Mouse (Mus musculus): ENCODE data around the gene Cbr4. TPM values are rescaled to one million over a fixed set of nuclear protein-coding genes. Genes with fewer than 3 reads are reported as not detected.

Gene Cbr4
- 26.7 and 30.4 TPM in 2 replicates for polyA plus RNA-seq (2015; fragmentation: Nextera tagmentation; extraction: Ambion mirVana)

GRCm38 (mm10) chr8:61487597-61488156, at the start of gene Cbr4:
Cbr4 (plus strand) TSS chr8:61487734.
- H3K4me1 ChIP-seq = peaks cover 3% of the 10 kb centered on the region; the same call in 1 of the 2 replicates
- no peaks in the 10 kb centered on the region for H3K27me3 ChIP-seq
- under 1% methylated on average over 29 of the region's 29 CpGs for WGBS
- peak within 1 kb of the TSS; percentile 96 for H3K27ac ChIP-seq
- no peaks in the 10 kb centered on the region for H3K9me3 ChIP-seq
- H3K9ac ChIP-seq = peak within 1 kb of the TSS; percentile 81
- H3K4me3 ChIP-seq = peak within 1 kb of the TSS; percentile 81
- ATAC-seq (ENCODE audit: insufficient number of reproducible peaks, low FRiP score, low TSS enrichment, low read depth) = peak; percentile 88
- peak within 1 kb of the TSS; percentile 70 for H3K4me2 ChIP-seq
- H3K36me3 ChIP-seq = peaks cover 3% of the 10 kb centered on the region; the same call in 1 of the 2 replicates

DNA sequence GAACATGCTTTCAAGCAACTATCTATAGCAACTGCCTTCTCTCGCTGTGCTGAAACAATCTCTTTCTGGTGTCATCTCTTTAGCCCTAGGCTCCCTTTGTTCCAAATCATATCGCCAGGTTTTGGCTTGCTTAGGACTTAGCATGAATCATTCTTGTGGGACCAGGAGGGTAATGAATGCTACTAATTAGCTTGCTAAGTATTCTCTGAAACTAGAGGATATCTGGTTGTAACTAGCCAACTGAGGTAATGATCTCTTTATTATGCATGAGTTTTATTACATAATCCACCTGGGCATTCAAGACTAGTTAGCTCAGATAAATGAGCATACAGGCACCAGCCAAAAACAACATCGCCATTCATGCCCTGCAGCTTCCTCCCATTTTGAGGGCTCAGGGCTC, 44.5 kb upstream of the Cbr4 start:
- Histone ChIP-seq H3K27me3 (no peaks in the 10 kb centered on the region), H3K4me1 (no peaks in the 10 kb centered on the region), H3K9me3 (no peaks in the 10 kb centered on the region), H3K4me3 (no peak overlapping the region), H3K4me2 (no peak overlapping the region), H3K9ac (no peak overlapping the region), H3K36me3 (no peaks in the 10 kb centered on the region), H3K27ac (no peak overlapping the region)
- no peak for ATAC-seq (ENCODE audit: insufficient number of reproducible peaks, low FRiP score, low TSS enrichment, low read depth)
- WGBS = 81% methylated on average over 3 of the region's 3 CpGs

DNA sequence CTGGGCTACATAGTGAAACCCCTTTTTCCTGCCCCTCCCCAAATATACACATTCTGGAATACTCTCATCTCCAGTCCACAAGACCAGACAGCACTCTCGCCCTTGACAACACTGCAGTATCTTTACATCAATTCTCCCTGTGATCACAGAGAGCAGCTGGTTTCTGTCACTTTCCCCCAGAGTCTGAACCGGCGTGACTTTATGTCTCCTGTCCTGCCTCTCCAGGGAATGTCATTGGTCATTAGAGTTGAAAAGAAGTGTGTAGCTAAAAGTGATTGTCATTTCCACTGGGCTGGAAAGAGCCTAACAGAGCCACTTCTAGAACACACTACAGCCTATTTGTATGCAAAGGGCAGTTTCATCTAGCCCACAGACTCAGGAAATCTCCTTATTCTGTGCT, 43.2 kb upstream of the Cbr4 start:
- 56% methylated on average over 3 of the region's 3 CpGs for WGBS
- no peak overlapping the region for H3K9ac ChIP-seq
- H3K27ac ChIP-seq = no peak overlapping the region
- no peak overlapping the region for H3K4me3 ChIP-seq
- H3K4me1 ChIP-seq = no peaks in the 10 kb centered on the region
- no peaks in the 10 kb centered on the region for H3K27me3 ChIP-seq
- no peaks in the 10 kb centered on the region for H3K9me3 ChIP-seq
- H3K36me3 ChIP-seq = no peaks in the 10 kb centered on the region
- no peak for ATAC-seq (ENCODE audit: insufficient number of reproducible peaks, low FRiP score, low TSS enrichment, low read depth)
- H3K4me2 ChIP-seq = no peak overlapping the region

DNA sequence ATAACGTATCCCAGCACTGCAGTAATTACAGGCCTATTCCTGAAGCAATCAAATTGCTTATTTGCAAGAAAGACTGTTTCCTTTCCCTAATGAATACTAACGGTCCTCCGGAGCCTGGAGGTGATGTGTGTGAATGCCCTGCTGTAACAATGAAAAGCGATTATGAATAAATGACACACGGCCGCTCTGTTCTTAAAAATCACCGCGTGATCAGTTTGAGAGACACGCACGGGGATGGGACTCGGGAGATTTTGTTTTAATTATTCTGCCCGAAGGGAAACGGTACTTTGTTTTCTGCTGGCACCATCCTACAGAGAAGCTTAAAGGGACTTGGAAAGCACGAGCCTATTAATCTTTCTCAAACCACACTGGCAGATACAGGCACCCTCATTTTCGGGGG, 41.2 kb upstream of the Cbr4 start:
- H3K36me3 ChIP-seq = no peaks in the 10 kb centered on the region
- no peak for ATAC-seq (ENCODE audit: insufficient number of reproducible peaks, low FRiP score, low TSS enrichment, low read depth)
- peak overlapping the region; percentile 31; the same call in 1 of the 2 replicates for H3K4me2 ChIP-seq
- H3K9me3 ChIP-seq = no peaks in the 10 kb centered on the region
- no peak overlapping the region for H3K4me3 ChIP-seq
- 23% methylated on average over 15 of the region's 15 CpGs for WGBS
- H3K27ac ChIP-seq = no peak overlapping the region
- H3K27me3 ChIP-seq = no peaks in the 10 kb centered on the region
- H3K9ac ChIP-seq = no peak overlapping the region
- no peaks in the 10 kb centered on the region for H3K4me1 ChIP-seq

- 83% methylated on average over 2 of the region's 2 CpGs for WGBS
- H3K4me3 ChIP-seq = no peak overlapping the region
- no peak overlapping the region for H3K27ac ChIP-seq
- no peaks in the 10 kb centered on the region for H3K27me3 ChIP-seq
- no peaks in the 10 kb centered on the region for H3K36me3 ChIP-seq
- ATAC-seq (ENCODE audit: insufficient number of reproducible peaks, low FRiP score, low TSS enrichment, low read depth) = no peak
- no peaks in the 10 kb centered on the region for H3K9me3 ChIP-seq
- no peak overlapping the region for H3K4me2 ChIP-seq
- H3K9ac ChIP-seq = no peak overlapping the region
- no peaks in the 10 kb centered on the region for H3K4me1 ChIP-seq
Measured at GRCm38 (mm10) chr8:61448100-61448499, 39.4 kb upstream of the Cbr4 start.

DNA sequence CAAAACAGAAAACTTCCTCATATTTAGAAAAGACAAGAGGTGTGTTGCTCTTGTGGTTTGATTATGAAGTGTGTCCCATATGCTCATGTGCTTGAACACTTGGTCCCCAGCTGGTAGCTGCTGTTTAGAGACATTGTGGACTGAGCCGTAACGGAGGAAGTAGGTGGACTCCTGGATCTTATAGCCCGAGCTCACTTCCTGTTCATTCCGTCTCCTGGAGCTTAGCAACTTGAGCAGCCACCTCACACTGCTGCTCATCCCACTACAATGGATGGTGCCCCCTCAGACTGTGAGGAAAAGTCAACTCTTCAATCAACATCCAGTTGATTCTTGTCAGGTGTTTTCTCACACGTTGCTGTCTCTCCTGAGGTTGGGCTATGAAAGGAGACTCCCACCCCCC, 38.7 kb upstream of the Cbr4 start:
- Histone ChIP-seq H3K9ac (no peak overlapping the region), H3K4me1 (no peaks in the 10 kb centered on the region), H3K4me2 (no peak overlapping the region), H3K36me3 (no peaks in the 10 kb centered on the region), H3K9me3 (no peaks in the 10 kb centered on the region), H3K27ac (no peak overlapping the region), H3K27me3 (no peaks in the 10 kb centered on the region), H3K4me3 (no peak overlapping the region)
- WGBS = 47% methylated on average over 5 of the region's 5 CpGs
- ATAC-seq (ENCODE audit: insufficient number of reproducible peaks, low FRiP score, low TSS enrichment, low read depth) = no peak

DNA sequence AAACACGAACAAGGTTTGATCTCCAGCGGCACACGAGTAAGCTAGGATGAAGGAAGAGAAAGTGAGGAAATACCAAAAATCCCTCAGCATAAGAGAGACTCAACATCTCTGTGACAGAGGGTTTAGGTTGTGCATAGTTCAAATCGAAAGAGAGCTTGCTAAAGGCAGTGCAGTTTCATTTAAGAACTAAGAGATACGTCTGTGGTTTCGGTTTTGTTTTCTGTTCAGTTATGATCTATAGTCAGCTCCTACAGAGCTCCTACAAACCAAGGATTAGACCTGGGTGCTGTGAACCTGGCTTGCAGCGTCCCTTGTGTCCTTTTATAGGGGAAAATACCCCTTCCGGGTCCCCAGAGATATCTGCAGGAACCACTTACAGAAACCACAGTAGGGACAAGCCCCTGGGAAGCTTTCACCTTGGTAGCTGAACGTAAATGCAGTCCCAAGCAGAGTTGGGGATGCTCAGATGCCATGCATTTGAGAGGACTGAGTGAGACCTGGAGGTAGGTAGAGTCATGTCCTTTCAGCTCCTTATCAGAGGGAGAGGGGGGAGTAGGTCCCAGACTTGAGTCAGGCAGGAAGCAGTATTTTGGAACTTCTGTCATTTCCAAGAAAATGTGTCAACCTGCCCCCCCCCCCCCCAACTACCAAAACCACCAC, 36.5 kb upstream of the Cbr4 start:
- 87% methylated on average over 9 of the region's 9 CpGs for WGBS
- no peaks in the 10 kb centered on the region for H3K27me3 ChIP-seq

DNA sequence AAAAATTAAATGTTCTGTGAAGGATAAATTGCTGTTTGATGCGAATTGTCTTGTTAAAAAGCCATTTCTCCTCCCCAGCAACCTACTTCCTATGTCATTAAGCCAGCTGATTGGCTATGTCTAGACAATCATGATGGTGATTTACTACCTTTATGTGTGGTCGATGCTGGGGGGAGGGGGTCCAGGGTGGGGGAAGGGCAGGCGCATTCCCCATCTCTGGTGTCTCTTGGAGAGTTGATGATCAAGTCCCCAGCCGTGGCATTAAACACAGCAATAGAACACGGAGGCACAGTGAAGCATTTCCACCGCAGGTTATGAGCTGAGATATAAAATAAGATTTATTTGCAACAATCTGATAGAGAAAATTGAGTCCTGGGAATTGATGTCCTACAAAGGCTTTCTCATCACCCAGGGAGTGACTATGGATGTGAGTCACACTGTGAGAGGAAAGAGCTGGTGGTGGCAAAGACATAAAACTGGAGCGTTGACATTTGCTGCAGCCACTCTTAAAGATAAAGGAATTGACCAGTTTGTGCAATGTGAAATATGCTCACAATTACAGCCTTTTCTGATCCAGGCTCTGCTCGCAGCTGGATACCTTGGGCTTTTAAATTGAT, 35.7 kb upstream of the Cbr4 start:
- Histone ChIP-seq H3K4me1 (no peaks in the 10 kb centered on the region), H3K9ac (no peak overlapping the region), H3K4me3 (no peak overlapping the region), H3K27ac (no peak overlapping the region), H3K4me2 (no peak overlapping the region), H3K36me3 (no peaks in the 10 kb centered on the region), H3K27me3 (no peaks in the 10 kb centered on the region), H3K9me3 (no peaks in the 10 kb centered on the region)
- 57% methylated on average over 8 of the region's 8 CpGs for WGBS
- no peak for ATAC-seq (ENCODE audit: insufficient number of reproducible peaks, low FRiP score, low TSS enrichment, low read depth)

More for the DNA sequence above, 36.5 kb upstream of the Cbr4 start:
- ATAC-seq (ENCODE audit: insufficient number of reproducible peaks, low FRiP score, low TSS enrichment, low read depth) = no peak
- Histone ChIP-seq H3K4me1 (no peaks in the 10 kb centered on the region), H3K4me3 (no peak overlapping the region), H3K9ac (no peak overlapping the region), H3K4me2 (no peak overlapping the region), H3K9me3 (no peaks in the 10 kb centered on the region), H3K27ac (no peak overlapping the region), H3K36me3 (no peaks in the 10 kb centered on the region)

- Histone ChIP-seq H3K4me2 (no peak overlapping the region), H3K4me3 (no peak overlapping the region), H3K27me3 (no peaks in the 10 kb centered on the region), H3K4me1 (no peaks in the 10 kb centered on the region), H3K27ac (no peak overlapping the region), H3K36me3 (no peaks in the 10 kb centered on the region), H3K9ac (no peak overlapping the region), H3K9me3 (no peaks in the 10 kb centered on the region)
- ATAC-seq (ENCODE audit: insufficient number of reproducible peaks, low FRiP score, low TSS enrichment, low read depth) = no peak
- 80% methylated on average over 7 of the region's 7 CpGs for WGBS
Measured at GRCm38 (mm10) chr8:61459763-61460162, 27.8 kb upstream of the Cbr4 start.

DNA sequence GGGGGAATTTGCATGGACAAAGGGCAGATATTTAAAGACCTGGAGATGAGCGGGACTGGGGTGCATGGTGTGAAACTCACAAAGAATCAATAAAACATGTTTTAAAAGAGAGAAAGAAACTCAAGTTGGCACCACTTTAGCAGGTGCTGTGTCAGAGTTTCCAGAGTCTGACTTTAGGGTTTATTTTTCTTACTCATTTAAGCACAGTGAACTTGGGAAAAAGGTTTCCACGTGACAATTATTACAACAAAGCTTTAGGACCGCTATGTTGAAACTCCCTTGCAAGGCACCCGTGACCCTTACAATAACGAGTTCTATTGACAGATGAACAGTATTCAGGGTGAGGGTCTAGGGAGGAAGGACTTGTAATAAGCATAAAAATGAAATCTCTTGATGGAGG, 25.3 kb upstream of the Cbr4 start:
- no peak overlapping the region for H3K4me2 ChIP-seq
- H3K4me3 ChIP-seq = no peak overlapping the region
- 72% methylated on average over 5 of the region's 5 CpGs for WGBS
- ATAC-seq (ENCODE audit: insufficient number of reproducible peaks, low FRiP score, low TSS enrichment, low read depth) = no peak
- H3K27me3 ChIP-seq = no peaks in the 10 kb centered on the region
- no peak overlapping the region for H3K9ac ChIP-seq
- no peaks in the 10 kb centered on the region for H3K36me3 ChIP-seq
- no peak overlapping the region for H3K27ac ChIP-seq
- H3K9me3 ChIP-seq = no peaks in the 10 kb centered on the region
- no peaks in the 10 kb centered on the region for H3K4me1 ChIP-seq

- H3K36me3 ChIP-seq = no peaks in the 10 kb centered on the region
- H3K9ac ChIP-seq = no peak overlapping the region
- no peak for ATAC-seq (ENCODE audit: insufficient number of reproducible peaks, low FRiP score, low TSS enrichment, low read depth)
- H3K4me1 ChIP-seq = no peaks in the 10 kb centered on the region
- no peak overlapping the region for H3K27ac ChIP-seq
- H3K27me3 ChIP-seq = no peaks in the 10 kb centered on the region
- H3K4me2 ChIP-seq = no peak overlapping the region
- H3K9me3 ChIP-seq = no peaks in the 10 kb centered on the region
- WGBS = 83% methylated on average over 2 of the region's 2 CpGs
- H3K4me3 ChIP-seq = no peak overlapping the region
Measured at GRCm38 (mm10) chr8:61464393-61464792, 23.1 kb upstream of the Cbr4 start.

DNA sequence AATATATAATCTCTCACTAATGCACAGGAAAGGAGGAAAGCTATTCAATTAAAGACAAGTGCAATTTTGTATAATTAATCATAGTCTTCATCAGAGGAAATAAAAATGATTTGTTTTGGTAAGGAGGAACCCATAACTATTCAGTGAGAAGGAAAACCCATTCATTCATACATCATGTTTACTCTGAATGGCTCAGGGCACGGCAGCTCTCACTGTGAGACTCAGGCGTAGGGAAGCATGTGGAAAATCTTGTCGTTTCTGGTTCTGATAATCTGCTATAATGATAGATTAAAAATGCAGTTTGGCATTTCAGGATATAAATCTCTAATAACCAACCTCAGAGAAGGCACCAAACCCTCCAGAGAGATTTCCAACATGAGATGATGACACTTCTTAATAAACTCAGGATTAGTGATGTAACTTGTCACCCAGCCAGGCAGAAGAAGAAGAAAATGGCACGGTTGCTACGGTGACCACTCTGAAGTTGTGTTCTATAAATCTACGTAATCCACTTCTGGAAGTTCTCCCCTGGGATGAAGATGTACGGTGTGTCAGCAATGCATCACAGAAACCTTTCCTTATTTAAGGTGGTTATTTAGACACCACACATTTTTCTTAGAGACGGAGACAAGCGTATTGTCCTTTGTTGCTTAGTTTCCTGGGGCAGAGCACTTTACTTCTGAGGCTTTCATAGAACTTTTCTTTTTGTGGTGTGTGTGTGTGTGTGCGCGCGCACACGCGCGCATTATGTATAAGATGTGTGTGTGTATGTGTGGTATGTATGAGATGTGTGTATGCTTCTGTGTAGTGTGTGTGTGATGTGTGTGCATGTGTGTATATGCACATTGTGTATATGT, 20.6 kb upstream of the Cbr4 start:
- no peak overlapping the region for H3K9ac ChIP-seq
- no peaks in the 10 kb centered on the region for H3K9me3 ChIP-seq
- ATAC-seq (ENCODE audit: insufficient number of reproducible peaks, low FRiP score, low TSS enrichment, low read depth) = no peak
- H3K4me2 ChIP-seq = no peak overlapping the region
- H3K27ac ChIP-seq = no peak overlapping the region
- WGBS = 83% methylated on average over 15 of the region's 15 CpGs
- H3K4me1 ChIP-seq = no peaks in the 10 kb centered on the region
- no peaks in the 10 kb centered on the region for H3K36me3 ChIP-seq
- H3K4me3 ChIP-seq = no peak overlapping the region
- no peaks in the 10 kb centered on the region for H3K27me3 ChIP-seq
